Mouse (Mus musculus): Measurements from ENCODE around the gene Utp4. TPM values are rescaled to one million over a fixed set of nuclear protein-coding genes. Genes with fewer than 3 reads are reported as not detected.
A peak's percentile ranks its signal among the peaks of the same experiment; 100 is the strongest.
"Not testable (repeated sequence)": the region's sequence is repeated elsewhere in the genome, so short reads cannot be mapped to it uniquely, and the experiment has no call there.

Gene Utp4
- total and polyA plus RNA-seq, 3 experiments: 80.6 to 202 (median 156) TPM

DNA sequence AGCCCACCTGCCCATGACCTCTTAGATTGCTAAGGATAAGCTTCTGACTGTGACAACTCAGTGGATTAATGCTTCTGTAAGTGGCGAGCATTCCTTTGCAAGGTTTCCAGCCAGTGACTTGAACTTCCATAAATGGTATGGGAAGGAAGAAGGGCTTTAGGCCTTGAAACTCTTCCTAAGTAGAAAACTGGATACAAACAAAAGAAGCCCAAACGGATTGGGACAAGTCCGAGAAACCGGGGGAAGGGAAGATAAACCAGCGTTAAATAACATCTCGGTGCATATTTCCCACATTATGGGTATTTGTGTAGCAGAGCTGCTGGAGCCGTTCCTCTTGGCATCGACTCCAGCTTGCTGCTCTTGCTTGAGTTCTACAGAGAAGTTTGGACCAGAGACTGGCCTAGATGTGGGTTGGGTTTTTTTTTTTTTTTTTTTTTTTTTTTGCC is 31.5 kb downstream of the Utp4 start:
- Histone ChIP-seq H3K27ac (ENCODE audit: insufficient read depth, low read depth) (no peak overlapping the region), H3K79me2 (replicated peaks; ENCODE audit: control insufficient read depth, extremely low read depth, insufficient read depth, poor library complexity, severe bottlenecking) (no peaks in the 10 kb centered on the region), H3K4me1 (ENCODE audit: control insufficient read depth in 1 of 2, insufficient read depth in 2 of 2) (peaks cover 0 to 3% of the 10 kb centered on the region in 2 experiments; a peak in 1 of 4 replicates), H3K4me2 (ENCODE audit: insufficient read depth, low read depth, poor library complexity, severe bottlenecking) (no peak overlapping the region), H3K9ac (ENCODE audit: insufficient read depth, low read depth) (no peak overlapping the region), H3K4me3 (replicated peaks in 1 of 3; ENCODE audit: low read depth in 2 of 3, low read length in 2 of 3, poor library complexity in 1 of 3) (no peak overlapping the region), H3K27me3 (replicated peaks) (no peaks in the 10 kb centered on the region), H3K9me3 (replicated peaks; ENCODE audit: low read length) (no peaks in the 10 kb centered on the region), H3K36me3 (replicated peaks in 1 of 2; ENCODE audit: control insufficient read depth in 1 of 2, insufficient read depth in 1 of 2, low read length in 1 of 2) (peaks cover 24 to 46% of the 10 kb centered on the region in 2 experiments)
- TF ChIP-seq MYC (IDR thresholded peaks at IDR 0.05; ENCODE audit: low read depth, low read length): no peak
- TF ChIP-seq HCFC1 (IDR thresholded peaks at IDR 0.05; ENCODE audit: low read depth, low read length): no peak
- TF ChIP-seq GABPA (IDR thresholded peaks at IDR 0.05; ENCODE audit: insufficient replicate concordance, low read depth, low read length): no peak
- TF ChIP-seq TBP (conservative IDR thresholded peaks at IDR 0.05; ENCODE audit: low read depth, low read length): no peak
- no peak for TF ChIP-seq ETS1 (conservative IDR thresholded peaks at IDR 0.05; ENCODE audit: low read depth, low read length)
- no peak for TF ChIP-seq MEF2A (IDR thresholded peaks at IDR 0.05; ENCODE audit: borderline replicate concordance, low read depth, low read length)
- no peak for TF ChIP-seq CHD2 (IDR thresholded peaks at IDR 0.05; ENCODE audit: low read length)
- no peak for TF ChIP-seq PAX5 (IDR thresholded peaks at IDR 0.05; ENCODE audit: low read length)
- TF ChIP-seq MAZ (IDR thresholded peaks at IDR 0.05; ENCODE audit: low read depth, low read length): no peak
- in situ Hi-C loops (cut with MboI; ENCODE audit: low pct_ligation_motif_present, low pct_unique_long_range_greater_than_20kb, low sequenced_read_pairs): no loop called here
- DNase-seq (ENCODE audit: extremely low read depth): no peak
- dilution Hi-C loops (cut with MboI; ENCODE audit: extremely low pct_ligation_motif_present, extremely low pct_unique_long_range_greater_than_20kb, low sequenced_read_pairs): no loop called here

- H3K4me3 ChIP-seq (replicated peaks in 1 of 3; ENCODE audit: low read depth in 2 of 3, low read length in 2 of 3, poor library complexity in 1 of 3): no peak overlapping the region
- DNase-seq (ENCODE audit: extremely low read depth): no peak
- H3K9ac ChIP-seq (ENCODE audit: insufficient read depth, low read depth): no peak overlapping the region
- in situ Hi-C loops (cut with MboI; ENCODE audit: low pct_ligation_motif_present, low pct_unique_long_range_greater_than_20kb, low sequenced_read_pairs) (no loop called here), dilution Hi-C loops (cut with MboI; ENCODE audit: extremely low pct_ligation_motif_present, extremely low pct_unique_long_range_greater_than_20kb, low sequenced_read_pairs) (no loop called here)
- no peaks in the 10 kb centered on the region for H3K27me3 ChIP-seq (replicated peaks)
- H3K4me2 ChIP-seq (ENCODE audit: insufficient read depth, low read depth, poor library complexity, severe bottlenecking): no peak overlapping the region
- TF ChIP-seq SMC3 (IDR thresholded peaks at IDR 0.05; ENCODE audit: low read depth, low read length): no peak
- no peak for TF ChIP-seq ZKSCAN1 (IDR thresholded peaks at IDR 0.05; ENCODE audit: borderline replicate concordance, low read depth, low read length)
- TF ChIP-seq MAZ (IDR thresholded peaks at IDR 0.05; ENCODE audit: low read depth, low read length): no peak
- H3K4me1 ChIP-seq (ENCODE audit: control insufficient read depth in 1 of 2, insufficient read depth in 2 of 2): peaks cover 0 to 3% of the 10 kb centered on the region in 2 experiments; a peak in 1 of 4 replicates
- no peak overlapping the region for H3K27ac ChIP-seq (ENCODE audit: insufficient read depth, low read depth)
- H3K9me3 ChIP-seq (replicated peaks; ENCODE audit: low read length): no peaks in the 10 kb centered on the region
- no peaks in the 10 kb centered on the region for H3K79me2 ChIP-seq (replicated peaks; ENCODE audit: control insufficient read depth, extremely low read depth, insufficient read depth, poor library complexity, severe bottlenecking)
- peaks cover 19 to 41% of the 10 kb centered on the region in 2 experiments for H3K36me3 ChIP-seq (replicated peaks in 1 of 2; ENCODE audit: control insufficient read depth in 1 of 2, insufficient read depth in 1 of 2, low read length in 1 of 2)
These were observed 32.0 kb downstream of the Utp4 start for GRCm38 (mm10) chr8:106925446-106925845.

DNA sequence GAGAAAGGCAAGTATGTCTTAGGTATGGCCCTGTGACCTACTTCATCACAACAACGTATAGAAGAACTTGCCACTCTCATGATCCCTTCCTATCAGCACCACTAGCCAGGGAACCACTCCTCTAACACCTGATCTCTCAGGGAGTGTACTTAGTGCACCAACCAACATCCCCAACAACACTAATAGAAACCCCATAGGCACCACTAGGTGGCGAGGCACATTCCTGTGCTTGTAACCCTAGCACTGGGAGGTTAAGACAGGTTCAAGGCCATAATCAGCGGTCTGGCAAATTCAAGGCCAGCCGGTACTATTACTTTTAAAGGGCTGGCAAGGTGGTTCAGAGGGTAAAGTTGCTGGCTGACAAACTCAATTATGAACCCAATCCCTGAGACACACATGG is 33.8 kb downstream of the Utp4 start:
- dilution Hi-C loops (cut with MboI; ENCODE audit: extremely low pct_ligation_motif_present, extremely low pct_unique_long_range_greater_than_20kb, low sequenced_read_pairs): no loop called here
- no peak overlapping the region for H3K4me3 ChIP-seq (replicated peaks in 1 of 3; ENCODE audit: low read depth in 2 of 3, low read length in 2 of 3, poor library complexity in 1 of 3)
- peak; percentile 37 for DNase-seq (ENCODE audit: extremely low read depth)
- H3K4me2 ChIP-seq (ENCODE audit: insufficient read depth, low read depth, poor library complexity, severe bottlenecking): no peak overlapping the region
- in situ Hi-C loops (cut with MboI; ENCODE audit: low pct_ligation_motif_present, low pct_unique_long_range_greater_than_20kb, low sequenced_read_pairs): no loop called here
- H3K79me2 ChIP-seq (replicated peaks; ENCODE audit: control insufficient read depth, extremely low read depth, insufficient read depth, poor library complexity, severe bottlenecking): no peaks in the 10 kb centered on the region
- no peak overlapping the region for H3K9ac ChIP-seq (ENCODE audit: insufficient read depth, low read depth)
- no peak overlapping the region for H3K27ac ChIP-seq (ENCODE audit: insufficient read depth, low read depth)
- no peaks in the 10 kb centered on the region for H3K27me3 ChIP-seq (replicated peaks)
- no peak for TF ChIP-seq ELF1 (IDR thresholded peaks at IDR 0.05; ENCODE audit: low read depth, low read length)
- TF ChIP-seq RAD21 (IDR thresholded peaks at IDR 0.05; ENCODE audit: low read depth, low read length): peak; percentile 36
- no peak for TF ChIP-seq POLR2A (IDR thresholded peaks at IDR 0.05; ENCODE audit: low read depth, low read length)
- peak; percentile 18 to 67; a peak in 2 of 4 replicates for TF ChIP-seq CTCF (conservative IDR thresholded peaks at IDR 0.05 in 1 of 2, IDR thresholded peaks at IDR 0.05 in 1 of 2; ENCODE audit: low read depth in 2 of 2, low read length in 2 of 2)
- no peak for TF ChIP-seq NRF1 (IDR thresholded peaks at IDR 0.05; ENCODE audit: low read depth, low read length)
- TF ChIP-seq TBP (conservative IDR thresholded peaks at IDR 0.05; ENCODE audit: low read depth, low read length): no peak
- no peak for TF ChIP-seq USF2 (conservative IDR thresholded peaks at IDR 0.05; ENCODE audit: low read depth, low read length)
- TF ChIP-seq SMC3 (IDR thresholded peaks at IDR 0.05; ENCODE audit: low read depth, low read length): peak; percentile 74
- TF ChIP-seq RCOR1 (conservative IDR thresholded peaks at IDR 0.05; ENCODE audit: low read depth, low read length): no peak
- no peak for TF ChIP-seq NELFE (IDR thresholded peaks at IDR 0.05; ENCODE audit: low read depth, low read length)
- TF ChIP-seq MYC (IDR thresholded peaks at IDR 0.05; ENCODE audit: low read depth, low read length): no peak
- peaks cover 0 to 3% of the 10 kb centered on the region in 2 experiments; a peak in 1 of 4 replicates for H3K4me1 ChIP-seq (ENCODE audit: control insufficient read depth in 1 of 2, insufficient read depth in 2 of 2)
- no peaks in the 10 kb centered on the region for H3K9me3 ChIP-seq (replicated peaks; ENCODE audit: low read length)
- peaks cover 12 to 26% of the 10 kb centered on the region in 2 experiments for H3K36me3 ChIP-seq (replicated peaks in 1 of 2; ENCODE audit: control insufficient read depth in 1 of 2, insufficient read depth in 1 of 2, low read length in 1 of 2)

GRCm38 (mm10) chr8:106928182-106928581 is 34.7 kb downstream of the Utp4 start:
- in situ Hi-C loops (cut with MboI; ENCODE audit: low pct_ligation_motif_present, low pct_unique_long_range_greater_than_20kb, low sequenced_read_pairs); H3K4me3 ChIP-seq (replicated peaks in 1 of 3; ENCODE audit: low read depth in 2 of 3, low read length in 2 of 3, poor library complexity in 1 of 3); H3K27me3 ChIP-seq (replicated peaks); H3K4me2 ChIP-seq (ENCODE audit: insufficient read depth, low read depth, poor library complexity, severe bottlenecking); H3K4me1 ChIP-seq (ENCODE audit: control insufficient read depth in 1 of 2, insufficient read depth in 2 of 2); H3K9ac ChIP-seq (ENCODE audit: insufficient read depth, low read depth); H3K27ac ChIP-seq (ENCODE audit: insufficient read depth, low read depth); H3K79me2 ChIP-seq (replicated peaks; ENCODE audit: control insufficient read depth, extremely low read depth, insufficient read depth, poor library complexity, severe bottlenecking); H3K9me3 ChIP-seq (replicated peaks; ENCODE audit: low read length); dilution Hi-C loops (cut with MboI; ENCODE audit: extremely low pct_ligation_motif_present, extremely low pct_unique_long_range_greater_than_20kb, low sequenced_read_pairs); DNase-seq (ENCODE audit: extremely low read depth): not testable (repeated sequence)
- peaks cover 5 to 17% of the 10 kb centered on the region in 2 experiments for H3K36me3 ChIP-seq (replicated peaks in 1 of 2; ENCODE audit: control insufficient read depth in 1 of 2, insufficient read depth in 1 of 2, low read length in 1 of 2)

Data from CH12.LX (cell line).